Mouse (Mus musculus) layer of hippocampus, adult 2 months (tissue): ENCODE measurements around the gene Slc45a1. TPM values are rescaled to one million over a fixed set of nuclear protein-coding genes. Genes with fewer than 3 reads are reported as not detected.
A peak's percentile ranks its signal among the peaks of the same experiment; 100 is the strongest.

Source experiments
- DNase-seq, 2 experiments: peaks; one replicate each; pipeline ENCODE4 v3.0.0; 2022; ENCODE audit warnings: low spot score in 2 of 2
- H3K27ac ChIP-seq: fragments of 200-600 bp; 2 replicates; pipeline ENCODE4 v1.8.1; 2022
- H3K4me3 ChIP-seq: fragments of 200-600 bp; 2 replicates; pipeline ENCODE4 v1.8.1; 2022; ENCODE audit warnings: mild to moderate bottlenecking
- CTCF ChIP-seq: fragments of 200-600 bp; conservative IDR thresholded peaks from 2 replicates; pipeline ENCODE4 v1.8.1; 2022; ENCODE audit warnings: antibody characterized with exemption, mild to moderate bottlenecking, moderate library complexity
- long read RNA-seq, 2 experiments: library from polyadenylated mRNA; stranded (forward); transcript quantifications; one replicate each; pipeline ENCODE4 v2.0.0; 2021; ENCODE audit warnings: borderline mapping rate in 2 of 2
- total RNA-seq, 2 experiments: library from RNA; stranded (reverse); gene quantifications; 2 replicates each; pipeline ENCODE4 v1.2.3; 2021

Slc45a1 gene
- 10 to 100 TPM; 39.7 to 40.1 TPM for total RNA-seq
- long read RNA-seq, experiment 1, transcript Slc45a1-201 (9 exons, 3,387 nt), result major isoform, 23 of 42 reads
- long read RNA-seq, experiment 1, partial matches to known transcripts, result 10 of 42 reads
- long read RNA-seq, experiment 1, other reads (novel, unspliced or antisense), result 9 of 42 reads
- long read RNA-seq, experiment 2, transcript Slc45a1-201 (9 exons, 3,387 nt), result major isoform, 38 of 64 reads
- long read RNA-seq, experiment 2, partial matches to known transcripts, result 17 of 64 reads
- long read RNA-seq, experiment 2, other reads (novel, unspliced or antisense), result 7 of 64 reads

DNA sequence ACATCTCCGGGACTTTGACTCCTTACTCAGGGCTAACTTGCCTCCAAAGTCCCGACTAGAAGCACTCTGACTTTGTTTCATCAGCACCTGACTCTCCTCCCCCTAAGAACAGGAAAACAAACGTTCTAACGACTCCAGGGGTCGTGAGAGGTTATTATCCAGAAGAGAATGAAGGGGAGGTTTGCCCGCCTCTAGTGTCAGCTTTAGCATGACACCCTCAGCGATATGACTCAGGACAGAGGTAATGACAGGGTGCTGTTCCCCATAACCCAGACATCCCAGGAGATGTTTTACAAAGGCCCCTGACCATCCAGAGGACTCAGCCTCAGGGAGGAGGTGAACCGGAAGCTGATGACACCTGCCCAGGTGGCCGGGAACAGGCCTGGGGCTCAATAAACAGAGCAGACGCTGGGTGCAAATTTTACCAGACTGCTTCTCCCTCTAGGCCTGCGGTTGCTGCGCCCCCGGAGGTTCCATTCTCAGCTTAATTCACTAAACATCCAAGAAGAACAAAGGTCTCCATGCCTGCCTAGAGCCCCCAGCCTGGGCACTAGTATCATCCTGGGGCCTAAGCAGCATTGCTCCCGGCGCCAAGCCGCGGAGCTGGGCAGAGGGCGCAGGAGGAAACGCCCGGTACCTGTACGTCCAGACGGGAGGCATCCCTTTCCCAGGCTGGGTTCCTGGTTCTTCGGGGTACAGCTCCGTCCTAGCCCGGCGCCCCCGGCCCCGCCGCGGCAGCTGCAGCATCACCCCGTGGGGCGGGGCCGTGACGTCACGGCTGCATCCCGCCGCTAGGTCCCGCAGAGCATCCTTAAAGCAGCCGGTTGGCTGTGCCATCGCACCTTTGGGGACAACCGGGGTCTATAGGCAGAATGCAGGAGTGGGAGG, at the start of gene Slc45a1:
Slc45a1 (minus strand) TSS at position 785 of the 888 bp plus-strand sequence.
- peak; percentile 39 to 44 for DNase-seq
- Histone ChIP-seq H3K27ac (peak within 1 kb of the TSS; percentile 93), H3K4me3 (peak within 1 kb of the TSS; percentile 63)
- peak; percentile 52 for TF ChIP-seq CTCF

DNA sequence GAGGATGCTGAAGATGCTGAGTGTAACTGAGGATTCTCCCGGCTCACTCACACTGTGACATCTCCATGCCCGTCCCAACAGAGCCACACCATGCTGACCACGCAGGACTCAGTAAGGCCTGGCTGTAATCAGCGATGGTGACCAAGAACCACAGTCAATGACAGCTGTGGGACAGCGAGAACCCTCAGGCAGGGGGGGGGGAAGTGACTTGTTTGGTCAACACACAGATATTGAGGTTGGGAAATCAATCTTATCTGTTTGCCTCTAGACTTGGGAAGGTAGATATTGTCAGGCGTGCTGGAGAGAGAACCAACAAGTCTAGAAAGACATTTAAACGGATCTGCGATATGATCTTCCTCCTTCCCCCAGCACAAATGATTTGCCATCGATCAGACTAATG, 48.9 kb upstream of the Slc45a1 start:
- TF ChIP-seq CTCF, result no peak
- no peak for DNase-seq
- Histone ChIP-seq H3K27ac (no peak overlapping the region), H3K4me3 (no peak overlapping the region)

DNA sequence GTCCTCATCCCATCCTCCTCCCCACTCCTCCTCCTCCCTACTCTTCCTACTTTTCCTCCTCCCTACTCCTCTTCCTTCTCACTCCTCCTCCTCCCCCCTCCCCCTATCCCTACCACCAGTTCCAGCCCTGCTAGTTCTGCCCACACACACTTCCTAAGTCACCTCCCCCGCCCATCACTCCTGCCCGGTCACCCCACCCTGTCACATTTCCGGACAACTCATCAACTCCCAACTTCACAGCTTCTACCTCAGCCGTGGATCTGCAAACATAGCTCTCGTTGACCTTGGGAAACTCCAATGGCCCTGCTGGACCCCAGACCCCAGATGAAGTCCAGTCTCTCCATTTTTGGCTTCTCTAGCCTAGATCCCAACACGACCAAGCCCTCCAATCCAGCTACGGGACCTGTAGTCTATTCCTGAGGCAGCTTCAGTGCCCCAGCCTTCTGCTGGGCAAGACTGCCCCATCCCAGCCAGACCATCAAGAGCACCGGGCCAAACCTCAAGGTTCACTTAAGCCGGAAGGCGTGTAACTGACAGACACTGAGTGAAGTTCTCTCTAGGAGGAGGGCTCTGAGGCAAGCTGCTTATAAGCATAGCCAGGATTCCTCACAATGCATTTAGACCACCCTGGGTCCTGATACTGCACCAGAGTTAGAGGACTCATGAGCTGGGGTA, 42.6 kb upstream of the Slc45a1 start:
- Histone ChIP-seq H3K27ac (no peak overlapping the region), H3K4me3 (no peak overlapping the region)
- DNase-seq, result no peak
- TF ChIP-seq CTCF, result no peak

DNA sequence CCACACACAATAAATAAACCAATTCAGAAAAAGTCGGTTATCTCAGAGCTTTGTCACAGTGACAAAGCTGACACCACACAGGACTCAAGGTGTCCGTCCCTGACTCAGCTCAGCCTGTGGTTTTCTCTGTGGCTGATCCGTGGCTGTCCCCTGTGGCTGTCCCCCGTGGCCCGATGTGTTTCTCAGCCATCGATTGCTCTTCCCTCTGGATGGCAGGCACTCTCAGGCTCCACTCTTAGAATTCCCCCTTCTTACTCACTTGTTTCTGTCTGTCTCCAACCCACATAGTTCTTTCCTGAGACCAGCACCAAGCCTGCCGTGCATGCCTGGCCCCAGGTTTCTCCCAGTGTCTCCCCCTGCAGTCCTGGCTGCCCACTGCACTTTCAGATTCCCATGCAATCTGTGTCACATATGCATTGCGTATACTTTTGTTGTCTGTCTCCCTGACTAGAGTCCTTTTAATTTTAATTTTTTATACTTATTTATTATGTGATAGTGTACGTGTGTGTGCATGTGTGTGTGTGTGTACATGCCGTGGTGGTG, 41.0 kb upstream of the Slc45a1 start:
- Histone ChIP-seq H3K4me3 (no peak overlapping the region), H3K27ac (no peak overlapping the region)
- DNase-seq, result no peak
- peak; percentile 52 for TF ChIP-seq CTCF

DNA sequence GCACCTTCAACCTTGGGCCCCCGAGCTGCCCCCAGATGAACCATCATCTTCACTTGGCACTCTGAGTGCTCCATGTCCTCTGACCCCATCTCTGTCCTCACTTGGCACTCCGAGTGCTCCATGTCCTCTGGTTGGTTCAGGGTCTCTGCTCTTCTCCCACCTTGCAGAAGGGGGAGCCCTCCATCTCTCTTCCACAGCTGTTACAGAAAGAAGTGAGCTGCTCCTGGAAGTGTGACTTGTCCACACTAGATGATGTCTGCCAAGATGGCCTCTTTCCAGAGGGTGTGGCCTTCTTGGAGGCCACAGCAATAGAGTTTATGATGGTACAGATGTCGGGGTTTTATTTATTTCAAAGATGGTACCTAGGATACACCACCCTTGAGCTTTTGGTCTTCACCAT, 38.8 kb upstream of the Slc45a1 start:
- Histone ChIP-seq H3K4me3 (no peak overlapping the region), H3K27ac (no peak overlapping the region)
- TF ChIP-seq CTCF, result peak; percentile 67
- no peak for DNase-seq

DNA sequence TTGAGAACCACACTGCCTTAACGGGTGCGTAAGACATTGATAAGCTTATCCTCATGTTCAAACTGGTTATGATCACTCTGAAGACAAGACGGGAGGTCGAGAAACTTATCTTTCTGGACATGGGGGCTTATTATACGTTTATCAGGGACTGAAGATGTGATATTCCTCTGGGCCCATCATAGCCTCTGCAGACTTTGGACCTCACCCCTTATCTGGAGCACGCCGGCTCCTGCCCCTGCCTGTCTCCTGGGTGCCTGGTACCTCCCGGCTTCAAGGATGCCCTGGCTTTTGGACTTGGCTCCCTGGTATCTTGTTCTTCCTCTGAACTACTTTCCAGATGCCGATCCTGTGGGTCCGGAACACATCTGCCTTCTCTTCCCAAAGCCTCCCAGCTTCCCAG, 37.6 kb upstream of the Slc45a1 start:
- no peak for DNase-seq
- no peak for TF ChIP-seq CTCF
- no peak overlapping the region for H3K27ac ChIP-seq
- no peak overlapping the region for H3K4me3 ChIP-seq

DNA sequence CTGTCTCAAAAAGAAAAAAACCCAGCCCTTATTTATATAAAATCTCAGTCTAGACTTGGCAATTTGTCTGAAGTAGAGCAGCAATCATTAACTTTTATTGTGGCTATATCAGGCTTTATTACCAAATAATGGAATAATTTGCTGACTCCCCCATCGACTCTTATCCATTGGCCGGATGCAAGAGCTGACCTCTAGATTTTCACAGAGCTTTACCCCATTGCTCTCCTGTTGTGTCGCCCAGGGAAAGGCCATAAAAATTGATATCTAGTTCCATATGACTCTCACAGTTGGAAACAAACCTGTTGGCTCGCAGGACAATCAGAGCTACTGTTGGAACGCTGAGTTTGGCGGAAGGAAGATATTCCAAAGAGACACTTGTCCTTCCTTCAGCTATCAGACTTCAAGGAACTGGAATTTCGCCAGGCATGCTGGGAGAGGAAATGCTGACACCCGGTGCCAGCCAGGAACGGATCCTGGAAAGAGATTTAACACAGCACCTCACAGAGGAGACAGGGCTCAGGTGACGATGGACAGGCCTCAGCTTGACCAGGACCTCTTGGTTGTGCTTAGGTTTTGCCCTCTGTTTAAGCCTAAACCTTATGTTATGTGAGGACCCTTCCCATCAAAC, 35.3 kb upstream of the Slc45a1 start:
- Histone ChIP-seq H3K4me3 (no peak overlapping the region), H3K27ac (no peak overlapping the region)
- DNase-seq, result no peak
- TF ChIP-seq CTCF, result no peak

DNA sequence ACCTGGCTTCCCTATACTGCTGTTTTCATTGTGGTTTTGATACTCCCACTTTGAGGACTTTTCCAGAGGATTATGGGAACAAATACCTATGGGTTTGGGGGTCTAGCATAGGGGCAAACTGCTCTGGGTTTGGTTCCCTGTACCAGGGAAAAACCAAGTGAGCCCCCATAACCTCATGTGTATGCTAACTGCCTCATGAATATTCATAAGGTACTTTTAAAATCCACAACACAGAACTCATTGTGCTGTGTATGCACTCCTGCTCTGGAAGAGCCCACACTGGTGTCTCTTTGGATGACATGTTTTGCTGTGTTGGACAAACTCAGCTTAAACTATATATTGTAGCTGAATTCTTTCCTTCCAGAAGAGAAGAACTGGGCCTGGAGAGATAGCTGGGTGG, 34.6 kb upstream of the Slc45a1 start:
- no peak overlapping the region for H3K27ac ChIP-seq
- no peak overlapping the region for H3K4me3 ChIP-seq
- no peak for DNase-seq
- TF ChIP-seq CTCF, result no peak

DNA sequence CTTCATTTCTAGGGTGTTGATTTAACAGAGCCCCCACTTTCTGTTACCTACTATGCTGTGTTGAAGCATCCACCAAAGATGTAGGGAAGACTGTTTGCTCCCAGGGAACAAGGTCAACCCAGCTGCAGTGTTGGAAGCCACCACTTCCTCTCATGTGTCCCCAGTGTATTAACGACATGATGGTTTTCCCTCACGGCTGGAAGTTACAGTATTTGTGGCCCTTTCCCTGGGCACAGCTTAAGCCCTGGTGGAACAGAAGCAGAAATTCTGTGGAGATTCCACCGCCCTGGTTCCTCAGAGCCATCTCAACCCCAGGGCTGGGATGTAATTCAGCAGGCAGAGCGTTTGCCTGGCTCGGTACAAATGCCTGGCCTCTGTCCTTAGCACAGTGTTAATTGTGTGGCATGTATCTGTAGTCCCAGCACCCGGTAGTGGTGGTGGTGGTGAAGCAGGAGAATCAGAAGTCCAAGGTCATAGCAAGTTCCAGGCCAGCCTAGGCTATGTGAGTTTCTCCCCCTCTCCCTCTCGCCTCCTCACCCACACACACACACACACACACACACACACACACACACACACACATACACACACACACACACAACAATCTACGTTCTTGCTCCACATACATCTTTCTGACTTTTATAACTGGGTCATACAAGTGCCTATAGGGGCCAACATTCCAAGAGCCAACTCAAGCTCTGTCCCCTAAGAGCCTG, 34.0 kb upstream of the Slc45a1 start:
- DNase-seq, result no peak
- no peak overlapping the region for H3K4me3 ChIP-seq
- H3K27ac ChIP-seq, result no peak overlapping the region
- TF ChIP-seq CTCF, result no peak

DNA sequence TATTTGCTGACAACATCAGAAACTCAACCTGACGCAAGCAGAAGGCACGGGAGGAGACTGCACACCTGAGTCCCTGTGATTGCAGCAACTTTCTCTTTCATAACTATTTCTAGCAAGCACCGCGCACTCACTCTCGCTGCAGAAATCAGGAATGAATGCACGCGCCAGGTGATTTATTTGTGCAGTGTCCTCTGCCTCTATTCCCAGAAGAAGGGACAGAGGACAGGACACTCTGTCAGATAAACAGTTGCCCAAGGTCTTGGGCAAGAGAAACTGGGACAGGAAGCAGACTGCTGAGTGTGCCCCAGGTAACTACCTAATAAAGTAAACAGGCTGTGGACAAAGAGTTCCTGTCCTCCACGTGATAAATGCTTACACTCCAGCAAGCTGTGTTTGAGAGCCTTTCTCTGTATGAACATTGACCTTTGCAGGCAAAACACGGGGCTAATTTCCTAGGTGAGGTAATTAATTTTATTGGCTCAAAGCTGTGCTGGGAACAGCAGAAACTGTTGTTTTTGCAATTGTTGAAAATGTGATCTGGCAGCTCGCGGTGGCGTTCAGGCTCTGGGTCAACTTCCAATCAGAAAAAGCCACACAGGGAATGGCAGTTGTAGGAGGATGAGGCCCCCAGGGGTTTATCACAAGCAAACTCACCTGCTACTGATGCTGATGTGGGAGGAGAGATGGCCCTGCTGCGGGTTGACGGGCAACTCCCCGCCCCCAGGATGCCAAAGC, 33.2 kb upstream of the Slc45a1 start:
- no peak overlapping the region for H3K4me3 ChIP-seq
- H3K27ac ChIP-seq, result no peak overlapping the region
- DNase-seq, result no peak
- TF ChIP-seq CTCF, result no peak

DNA sequence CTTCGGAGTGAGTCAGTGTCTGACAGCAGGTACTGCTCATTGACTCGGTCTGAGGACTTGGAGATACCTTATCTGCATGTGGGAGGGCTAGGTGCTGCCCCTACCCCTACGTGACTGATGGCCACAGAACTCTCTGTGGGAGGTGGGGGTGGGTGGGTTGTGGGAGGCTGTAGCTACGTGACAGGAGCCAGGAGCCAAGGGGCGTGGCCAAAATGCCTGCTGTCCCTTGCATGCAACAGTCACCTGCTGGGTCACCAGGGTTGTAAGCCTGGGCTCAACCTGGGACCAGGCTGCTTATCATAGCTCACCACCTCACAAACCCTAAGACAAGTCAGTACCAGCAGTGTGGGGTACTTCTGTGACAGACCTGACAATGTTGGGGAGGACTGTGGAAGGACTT, 28.4 kb upstream of the Slc45a1 start:
- no peak for DNase-seq
- Histone ChIP-seq H3K4me3 (no peak overlapping the region), H3K27ac (no peak overlapping the region)
- no peak for TF ChIP-seq CTCF
